ENCODE assay signal across 16 mouse cellular contexts in the genomic region with DNA sequence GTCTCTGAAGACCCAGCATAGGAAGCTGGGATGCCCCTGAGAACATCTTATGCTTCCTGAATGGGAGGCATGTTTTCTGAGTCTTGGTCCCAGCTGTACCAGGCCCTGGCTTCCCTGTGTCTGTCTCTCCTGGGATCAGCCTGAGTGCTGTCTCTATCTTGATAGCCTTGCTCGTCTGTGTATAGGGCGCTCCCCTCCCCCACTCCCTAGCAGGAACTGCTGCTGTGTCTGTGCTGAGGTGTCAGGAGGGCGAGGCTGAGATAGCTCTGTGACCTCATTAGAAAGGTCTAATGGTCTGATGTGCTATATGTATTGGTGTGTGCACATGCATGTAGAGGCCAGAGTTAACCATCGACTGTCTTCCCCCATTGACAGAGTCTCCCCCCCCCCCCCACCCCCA. TPM values are rescaled to one million over a fixed set of nuclear protein-coding genes. Genes with fewer than 3 reads are reported as not detected.
DNase-seq lines count a peak whose midpoint lies in the region; ATAC-seq and TF ChIP-seq lines count a peak whose summit lies in the region.
"Had no signal": no experiment of that assay in that cellular context is flagged by ENCODE, and none has a peak within 500 bp of the region (broad histone marks: within the 10 kb centered on the region; RNA-seq: fewer than 3 reads in every experiment).

No protein-coding gene starts in this region.

- no peak overlapping the region for H3K9ac ChIP-seq in midbrain, embryonic 11.5 days (ENCODE audit: low read length)
- H3K9ac ChIP-seq in midbrain, embryonic 16.5 days (ENCODE audit: low read depth, low read length), result no peak overlapping the region
- H3K9ac ChIP-seq in intestine, embryonic 16.5 days (ENCODE audit: low read depth, low read length), result no peak overlapping the region
- H3K9ac ChIP-seq in stomach, postnatal 0 days (ENCODE audit: low read length), result no peak overlapping the region
- H3K9ac ChIP-seq: embryonic facial prominence, embryonic 15.5 days; liver, embryonic 15.5 days; neural tube, embryonic 15.5 days had no signal

- DNase-seq in cerebellum, adult 2 months, result no peak
- DNase-seq in cerebellum, adult 11-12 months, result no peak
- no peak for DNase-seq in midbrain, embryonic 11.5 days (ENCODE audit: low spot score, missing footprints)
- no peak for DNase-seq in stomach, postnatal 0 days (ENCODE audit: low spot score)
- DNase-seq in kidney, postnatal 10 days, result no peak
- no peak for DNase-seq in gastrocnemius, postnatal 36 days
- DNase-seq: cerebellum, postnatal 10 days had no signal

- peak overlapping the region; percentile 45; the same call in 1 of the 2 replicates for H3K27ac ChIP-seq in cerebellum, adult 2 months (ENCODE audit: insufficient read depth, low read length)
- no peak overlapping the region for H3K27ac ChIP-seq in midbrain, embryonic 11.5 days (ENCODE audit: low read depth, low read length)
- H3K27ac ChIP-seq in midbrain, embryonic 16.5 days (ENCODE audit: low read length), result no peak overlapping the region
- H3K27ac ChIP-seq in intestine, embryonic 16.5 days (ENCODE audit: low read length), result no peak overlapping the region
- H3K27ac ChIP-seq in stomach, postnatal 0 days (replicated peaks), result no peak overlapping the region
- H3K27ac ChIP-seq: embryonic facial prominence, embryonic 15.5 days; liver, embryonic 15.5 days; macrophage; neural tube, embryonic 15.5 days had no signal

- no peaks in the 10 kb centered on the region for H3K9me3 ChIP-seq in midbrain, embryonic 11.5 days (ENCODE audit: control insufficient read depth, low read length)
- no peaks in the 10 kb centered on the region for H3K9me3 ChIP-seq in midbrain, embryonic 16.5 days (replicated peaks; ENCODE audit: control insufficient read depth, low read length, poor library complexity, severe bottlenecking)
- H3K9me3 ChIP-seq in intestine, embryonic 16.5 days (ENCODE audit: control insufficient read depth, low read length), result no peaks in the 10 kb centered on the region
- no peaks in the 10 kb centered on the region for H3K9me3 ChIP-seq in stomach, postnatal 0 days (ENCODE audit: control insufficient read depth, low read length)
- H3K9me3 ChIP-seq: embryonic facial prominence, embryonic 15.5 days; G1E; liver, embryonic 15.5 days; neural tube, embryonic 15.5 days had no signal

- TF ChIP-seq CTCF in cerebellum, adult 2 months (IDR thresholded peaks at IDR 0.05; ENCODE audit: borderline replicate concordance, insufficient read depth, low read depth, low read length), result no peak
- no peak for TF ChIP-seq CTCF in stomach, postnatal 0 days (IDR thresholded peaks at IDR 0.05; ENCODE audit: low read depth)

- ATAC-seq in midbrain, embryonic 11.5 days (ENCODE audit: low FRiP score), result 0 out of 2 replicates have a peak, but pooled peaks have one; percentile 14
- ATAC-seq in midbrain, embryonic 16.5 days, result no peak
- ATAC-seq in intestine, embryonic 16.5 days, result peak; percentile 39; the same call in 1 of the 2 replicates
- 0 out of 2 replicates have a peak, but pooled peaks have one; percentile 28 for ATAC-seq in stomach, postnatal 0 days (ENCODE audit: low FRiP score, low TSS enrichment)
- ATAC-seq: forebrain, embryonic 16.5 days; inflammation-experienced regulatory T-cells, adult 6 months had no signal

- peaks cover 6% of the 10 kb centered on the region for H3K4me1 ChIP-seq in cerebellum, adult 2 months (ENCODE audit: control insufficient read depth, insufficient read depth, low read length)
- H3K4me1 ChIP-seq in midbrain, embryonic 11.5 days (ENCODE audit: control insufficient read depth, insufficient read depth, low read length), result peaks cover 9% of the 10 kb centered on the region
- no peaks in the 10 kb centered on the region; the same call in 1 of the 2 replicates for H3K4me1 ChIP-seq in midbrain, embryonic 16.5 days (ENCODE audit: control insufficient read depth, insufficient read depth, low read length)
- H3K4me1 ChIP-seq in intestine, embryonic 16.5 days (ENCODE audit: control insufficient read depth, insufficient read depth, low read length), result peaks cover 64% of the 10 kb centered on the region
- peaks cover 3% of the 10 kb centered on the region; the same call in 1 of the 2 replicates for H3K4me1 ChIP-seq in stomach, postnatal 0 days (replicated peaks; ENCODE audit: control insufficient read depth, insufficient read depth)

- no peaks in the 10 kb centered on the region for H3K27me3 ChIP-seq in cerebellum, adult 2 months (ENCODE audit: control insufficient read depth, insufficient read depth, low read length)
- no peaks in the 10 kb centered on the region for H3K27me3 ChIP-seq in midbrain, embryonic 11.5 days (ENCODE audit: control insufficient read depth, insufficient read depth, low read length)
- H3K27me3 ChIP-seq in midbrain, embryonic 16.5 days (ENCODE audit: control insufficient read depth, insufficient read depth, low read depth, low read length), result no peaks in the 10 kb centered on the region
- H3K27me3 ChIP-seq in intestine, embryonic 16.5 days (replicated peaks; ENCODE audit: control insufficient read depth, insufficient read depth, low read length), result no peaks in the 10 kb centered on the region
- no peaks in the 10 kb centered on the region for H3K27me3 ChIP-seq in stomach, postnatal 0 days (ENCODE audit: control insufficient read depth, insufficient read depth, low read length)
- H3K27me3 ChIP-seq: embryonic facial prominence, embryonic 15.5 days; liver, embryonic 15.5 days; neural tube, embryonic 15.5 days had no signal

- H3K4me3 ChIP-seq in cerebellum, adult 2 months (replicated peaks; ENCODE audit: insufficient read depth, low read depth, low read length), result no peak overlapping the region
- H3K4me3 ChIP-seq in midbrain, embryonic 11.5 days (ENCODE audit: low read depth, low read length), result no peak overlapping the region
- no peak overlapping the region for H3K4me3 ChIP-seq in midbrain, embryonic 16.5 days (ENCODE audit: low read depth, low read length)
- no peak overlapping the region for H3K4me3 ChIP-seq in intestine, embryonic 16.5 days (ENCODE audit: low read length)
- no peak overlapping the region for H3K4me3 ChIP-seq in stomach, postnatal 0 days (ENCODE audit: low read depth, low read length)
- H3K4me3 ChIP-seq: embryonic facial prominence, embryonic 15.5 days; liver, embryonic 15.5 days; neural tube, embryonic 15.5 days had no signal

- 74% methylated on average over 4 of the region's 4 CpGs for WGBS in cerebellum, adult 2 months
- WGBS in midbrain, embryonic 11.5 days, result 45% methylated on average over 4 of the region's 4 CpGs
- 59% methylated on average over 4 of the region's 4 CpGs for WGBS in midbrain, embryonic 16.5 days
- WGBS in intestine, embryonic 16.5 days, result 36% methylated on average over 4 of the region's 4 CpGs
- WGBS in stomach, postnatal 0 days, result 48% methylated on average over 4 of the region's 4 CpGs

- intact Hi-C loops in gastrocnemius, postnatal 36 days (cut with DNase I), result no loop called here

- no peak for TF ChIP-seq POLR2A in cerebellum, adult 2 months (IDR thresholded peaks at IDR 0.05; ENCODE audit: borderline replicate concordance, insufficient read depth, low read length)

- no peak for TF ChIP-seq EP300 in stomach, postnatal 0 days (optimal IDR thresholded peaks at IDR 0.05)

- no peaks in the 10 kb centered on the region for H3K36me3 ChIP-seq in midbrain, embryonic 11.5 days (ENCODE audit: control insufficient read depth, insufficient read depth, low read length)
- no peaks in the 10 kb centered on the region for H3K36me3 ChIP-seq in midbrain, embryonic 16.5 days (ENCODE audit: control insufficient read depth, insufficient read depth, low read length)
- H3K36me3 ChIP-seq in intestine, embryonic 16.5 days (ENCODE audit: control insufficient read depth, insufficient read depth, low read length), result no peaks in the 10 kb centered on the region
- H3K36me3 ChIP-seq in stomach, postnatal 0 days (ENCODE audit: control insufficient read depth, insufficient read depth, low read length), result no peaks in the 10 kb centered on the region
- H3K36me3 ChIP-seq: embryonic facial prominence, embryonic 15.5 days; liver, embryonic 15.5 days; neural tube, embryonic 15.5 days had no signal

- H3K4me2 ChIP-seq in midbrain, embryonic 11.5 days, result no peak overlapping the region
- no peak overlapping the region for H3K4me2 ChIP-seq in midbrain, embryonic 16.5 days (ENCODE audit: low read length)
- no peak overlapping the region for H3K4me2 ChIP-seq in intestine, embryonic 16.5 days (ENCODE audit: low read depth, low read length)
- H3K4me2 ChIP-seq in stomach, postnatal 0 days (replicated peaks; ENCODE audit: low read depth), result no peak overlapping the region
- H3K4me2 ChIP-seq: embryonic facial prominence, embryonic 15.5 days; liver, embryonic 15.5 days; neural tube, embryonic 15.5 days had no signal

RNA-seq across cellular contexts. Expression of gene Abl1, which starts 58.7 kb away (rescaled TPM):
- polyA plus RNA-seq in cerebellum, adult 2 months (2012; rRNA removed), result 42.6 and 45.0 TPM in 2 replicates
- polyA plus RNA-seq in midbrain, embryonic 11.5 days (2014; fragmentation: Nextera tagmentation; extraction: Ambion mirVana), result 28.4 and 33.0 TPM in 2 replicates
- 16.7 and 17.5 TPM in 2 replicates for polyA plus RNA-seq in midbrain, embryonic 16.5 days (2015; fragmentation: Nextera tagmentation; extraction: Ambion mirVana)
- 25.1 and 26.2 TPM in 2 replicates for polyA plus RNA-seq in intestine, embryonic 16.5 days (2015; fragmentation: Nextera tagmentation; extraction: Ambion mirVana)
- 11.1 and 11.5 TPM in 2 replicates for polyA plus RNA-seq in stomach, postnatal 0 days (2015; fragmentation: Nextera tagmentation; extraction: Ambion mirVana)
- total RNA-seq in gastrocnemius, postnatal 36 days (2021), result 10 to 100 TPM; 21.9 to 22.3 TPM
